Mouse (Mus musculus) C2C12 (cell line): Measurements from ENCODE around the gene Dyrk3.

Experiments used
- CTCF ChIP-seq: IDR thresholded peaks from one replicate; pipeline ENCODE4 v1.5.1; 2011; ENCODE audit not compliant: control insufficient read depth, insufficient read depth, insufficient read length
- MYOG ChIP-seq: IDR thresholded peaks from one replicate; pipeline ENCODE4 v1.6.1; 2011; ENCODE audit not compliant: control insufficient read depth, insufficient read length; ENCODE audit errors: extremely low read depth

DNA sequence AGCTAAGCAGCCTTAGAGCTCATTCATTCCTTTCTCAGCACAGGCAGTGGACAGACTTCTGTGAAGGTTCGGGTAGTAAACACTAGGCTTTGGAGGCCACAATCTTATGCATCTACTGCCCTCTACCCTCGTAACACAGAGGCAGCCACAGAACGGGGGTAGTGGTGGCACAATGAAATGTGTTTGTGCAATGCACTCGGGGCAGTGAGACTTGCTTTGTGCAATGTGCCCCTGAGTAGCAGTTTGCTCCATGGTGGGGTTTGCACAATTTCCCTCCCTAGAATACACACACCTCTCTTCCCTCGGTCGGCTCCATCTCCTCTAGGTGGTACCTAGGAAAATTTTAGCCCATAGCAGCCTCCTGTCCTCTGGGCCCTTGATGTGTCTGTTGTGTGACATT, 48.9 kb upstream of the Dyrk3 start:
- TF ChIP-seq CTCF = no peak
- TF ChIP-seq MYOG = no peak
